Mouse (Mus musculus) midbrain, embryonic 16.5 days (tissue): ENCODE measurements at regions not wholly inside any gene's neighbourhood (a gene's known extent, or its start where the extent isn't known, plus 50 kb on each side); places are given as distances from the start of the nearest gene placed in this dataset.

ENCODE experiments used
- ATAC-seq: fragments of 200-750 bp; cut with Nextera tagmentation; 2 replicates; pipeline ENCODE4 v1.8.0; 2017; ENCODE audit warnings: moderate TSS enrichment
- H3K27ac ChIP-seq: fragments of 300-500 bp; sonication (generic); 2 replicates; pipeline ENCODE4 v1.5.1; 2014; ENCODE audit warnings: mild to moderate bottlenecking, low read length, mixed read lengths
- H3K27me3 ChIP-seq: fragments of 300-500 bp; sonication (generic); 2 replicates; pipeline ENCODE4 v1.6.1; 2014; ENCODE audit warnings: low read depth, low read length, mixed read lengths; ENCODE audit not compliant: control insufficient read depth, insufficient read depth
- H3K36me3 ChIP-seq: fragments of 300-500 bp; sonication (generic); 2 replicates; pipeline ENCODE4 v1.6.1; 2014; ENCODE audit warnings: mild to moderate bottlenecking, low read length, moderate library complexity, mixed read lengths; ENCODE audit not compliant: control insufficient read depth, insufficient read depth
- H3K4me1 ChIP-seq: fragments of 300-500 bp; sonication (generic); 2 replicates; pipeline ENCODE4 v1.6.1; 2014; ENCODE audit warnings: mild to moderate bottlenecking, low read length, mixed read lengths; ENCODE audit not compliant: control insufficient read depth, insufficient read depth
- H3K4me2 ChIP-seq: fragments of 300-500 bp; sonication (generic); 2 replicates; pipeline ENCODE4 v1.6.1; 2014; ENCODE audit warnings: mild to moderate bottlenecking, low read length, mixed read lengths
- H3K4me3 ChIP-seq: fragments of 300-500 bp; sonication (generic); 2 replicates; pipeline ENCODE4 v1.5.1; 2014; ENCODE audit warnings: low read depth, mild to moderate bottlenecking, low read length, moderate library complexity, mixed read lengths
- H3K9ac ChIP-seq: fragments of 300-500 bp; sonication (generic); 2 replicates; pipeline ENCODE4 v1.6.1; 2014; ENCODE audit warnings: low read depth, low read length, mixed read lengths
- H3K9me3 ChIP-seq: fragments of 300-500 bp; sonication (generic); replicated peaks from 2 replicates; pipeline ENCODE4 v1.6.1; 2014; ENCODE audit warnings: mild to moderate bottlenecking, low read length, mixed read lengths; ENCODE audit not compliant: control insufficient read depth, poor library complexity, severe bottlenecking
- WGBS: fragments of 180-500 bp; shearing (Covaris S2); extraction: QIAGEN DNeasy Blood & Tissue Kit; methylation state at CpG from one replicate; pipeline ENCODE4 v1.1.7; 2014; 5-methylcytosine and 5-hydroxymethylcytosine counted together

DNA sequence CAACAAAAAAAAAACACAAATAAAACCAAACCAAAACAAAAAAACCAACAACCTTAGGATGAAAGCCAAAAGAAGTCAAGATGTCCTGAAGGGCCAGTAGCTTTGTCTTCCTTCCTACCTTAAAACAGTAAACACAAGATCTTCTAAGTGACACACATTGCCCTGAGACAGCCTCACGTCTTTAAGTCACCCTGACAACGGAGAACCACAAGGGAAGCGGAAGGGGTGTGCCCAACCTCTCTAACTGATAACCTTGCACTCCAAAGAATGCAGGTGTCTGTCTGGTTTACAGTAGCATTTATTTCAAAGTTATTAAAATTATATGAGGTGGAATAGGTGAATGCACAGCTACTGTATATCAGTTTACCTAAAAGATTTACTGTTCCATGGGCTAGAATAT, 105.7 kb upstream of the Pcgf5 start:
- H3K27ac ChIP-seq: no peak overlapping the region
- no peaks in the 10 kb centered on the region for H3K9me3 ChIP-seq
- H3K4me2 ChIP-seq: no peak overlapping the region
- H3K27me3 ChIP-seq: no peaks in the 10 kb centered on the region
- no peak overlapping the region for H3K4me3 ChIP-seq
- H3K36me3 ChIP-seq: no peaks in the 10 kb centered on the region
- H3K4me1 ChIP-seq: no peaks in the 10 kb centered on the region
- WGBS: 87% methylated on average over 3 of the region's 3 CpGs
- H3K9ac ChIP-seq: no peak overlapping the region
- ATAC-seq: no peak

DNA sequence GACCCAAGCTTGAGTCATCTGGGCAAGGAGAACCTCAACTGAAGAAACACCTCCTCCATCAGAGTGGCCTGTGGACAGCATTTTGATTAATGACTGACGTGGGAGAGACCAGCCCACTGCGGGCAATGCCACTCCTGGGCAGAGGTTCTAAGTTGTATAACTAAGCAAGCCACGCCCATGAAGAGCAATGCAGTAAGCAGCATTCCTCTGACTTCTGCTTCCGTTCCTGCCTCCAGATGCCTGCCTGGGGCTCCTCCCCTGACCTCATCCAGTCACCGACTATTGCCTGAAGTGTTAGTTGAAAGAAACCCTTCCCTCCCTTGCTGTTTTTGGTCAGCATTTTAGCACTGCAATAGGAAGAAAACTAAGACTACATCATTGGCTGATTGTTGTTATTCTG, 105.2 kb upstream of the Pcgf5 start:
- Histone ChIP-seq H3K9me3 (no peaks in the 10 kb centered on the region), H3K4me1 (no peaks in the 10 kb centered on the region), H3K9ac (no peak overlapping the region), H3K27ac (no peak overlapping the region), H3K4me3 (no peak overlapping the region), H3K36me3 (no peaks in the 10 kb centered on the region), H3K27me3 (no peaks in the 10 kb centered on the region), H3K4me2 (no peak overlapping the region)
- WGBS: 85% methylated on average over 5 of the region's 5 CpGs
- ATAC-seq: no peak

DNA sequence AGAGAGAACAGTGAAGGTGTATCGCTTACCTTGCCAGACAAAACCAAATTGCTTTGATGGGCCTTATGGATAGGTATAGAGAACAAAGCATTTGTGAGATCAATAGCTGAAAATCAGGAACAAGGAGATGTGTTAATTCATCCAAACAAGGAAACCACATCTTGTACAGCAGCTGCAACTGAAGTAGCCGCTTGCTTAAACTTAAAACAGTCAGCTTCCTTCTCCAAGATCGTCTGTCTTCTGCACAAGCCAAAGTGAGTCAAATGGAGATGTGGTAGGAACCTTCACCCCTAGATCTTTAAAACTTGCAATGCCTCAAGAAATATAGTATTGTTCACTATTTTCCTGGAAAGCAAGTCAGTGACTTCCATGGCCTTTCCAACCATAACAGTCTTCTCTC, 95.6 kb upstream of the Pcgf5 start:
- Histone ChIP-seq H3K27ac (no peak overlapping the region), H3K4me3 (no peak overlapping the region), H3K36me3 (no peaks in the 10 kb centered on the region), H3K27me3 (no peaks in the 10 kb centered on the region), H3K9ac (no peak overlapping the region), H3K4me2 (no peak overlapping the region), H3K9me3 (no peaks in the 10 kb centered on the region), H3K4me1 (no peaks in the 10 kb centered on the region)
- 95% methylated on average over 3 of the region's 3 CpGs for WGBS
- ATAC-seq: no peak

DNA sequence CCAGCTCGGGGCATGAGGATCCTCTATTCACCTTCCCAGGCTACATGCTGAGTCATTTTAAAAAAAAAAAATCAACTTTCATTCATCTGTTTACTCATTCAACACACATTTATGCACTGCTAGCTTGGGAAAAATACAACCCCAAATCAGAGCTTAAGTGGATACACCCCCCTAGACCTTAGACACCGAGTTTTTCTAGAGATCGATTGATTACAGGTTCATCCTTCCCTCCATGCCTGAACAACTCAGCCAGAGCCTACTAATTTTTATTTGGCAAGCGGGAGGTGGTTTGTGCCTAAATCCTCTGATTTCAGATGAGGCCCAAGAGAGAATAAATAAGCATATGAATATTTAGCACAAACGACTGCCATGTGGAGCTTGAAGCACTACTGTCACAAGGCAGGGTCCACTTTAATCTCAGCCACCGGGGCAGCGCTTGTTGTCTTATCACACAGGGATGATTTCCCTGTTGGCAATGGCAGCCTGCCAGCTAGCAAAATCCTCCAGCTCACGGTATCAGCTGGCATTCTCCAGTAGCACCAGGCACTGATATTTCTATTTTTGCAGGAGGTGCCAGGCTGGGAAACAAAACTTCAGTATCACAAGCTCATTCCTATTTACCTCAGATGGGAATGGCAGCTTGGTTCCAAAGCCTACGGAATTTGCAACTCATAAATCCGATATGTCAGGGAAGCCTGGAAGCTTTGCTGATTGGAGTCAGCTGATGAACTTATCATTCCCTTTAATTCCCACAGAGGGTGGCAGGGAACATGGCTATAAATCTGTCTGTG, 90.2 kb upstream of the Pcgf5 start:
- 45% methylated on average over 10 of the region's 10 CpGs for WGBS
- no peak overlapping the region for H3K4me3 ChIP-seq
- peak overlapping the region; percentile 37; the same call in 1 of the 2 replicates for H3K27ac ChIP-seq
- H3K27me3 ChIP-seq: no peaks in the 10 kb centered on the region
- no peak overlapping the region for H3K4me2 ChIP-seq
- H3K4me1 ChIP-seq: peaks cover 5% of the 10 kb centered on the region; the same call in 1 of the 2 replicates
- peak; percentile 72 for ATAC-seq
- H3K9ac ChIP-seq: no peak overlapping the region
- no peaks in the 10 kb centered on the region for H3K36me3 ChIP-seq
- no peaks in the 10 kb centered on the region for H3K9me3 ChIP-seq

DNA sequence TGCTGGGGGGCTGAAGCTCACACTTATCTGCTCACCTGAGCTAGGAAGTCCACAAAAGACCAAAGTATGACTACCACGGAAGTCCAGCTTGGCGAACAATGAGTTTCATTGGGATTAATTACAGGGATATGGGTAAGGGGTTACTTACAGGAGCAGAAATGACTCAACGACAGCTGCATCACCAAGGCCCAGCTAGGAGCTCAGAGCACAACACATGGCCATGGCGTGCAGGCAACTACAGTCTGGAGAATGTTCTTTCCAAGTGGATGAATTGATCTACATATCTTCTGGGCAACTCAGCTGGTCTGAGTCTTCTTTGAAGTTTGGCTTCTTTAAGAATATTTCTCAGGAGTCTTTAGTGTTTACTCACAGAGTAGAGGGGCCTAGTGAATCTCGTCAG, 86.3 kb upstream of the Pcgf5 start:
- no peak for ATAC-seq
- no peak overlapping the region for H3K4me2 ChIP-seq
- no peaks in the 10 kb centered on the region for H3K27me3 ChIP-seq
- H3K36me3 ChIP-seq: no peaks in the 10 kb centered on the region
- no peak overlapping the region for H3K27ac ChIP-seq
- H3K9ac ChIP-seq: no peak overlapping the region
- H3K4me3 ChIP-seq: no peak overlapping the region
- H3K4me1 ChIP-seq: peaks cover 5% of the 10 kb centered on the region; the same call in 1 of the 2 replicates
- H3K9me3 ChIP-seq: no peaks in the 10 kb centered on the region
- WGBS: 91% methylated on average over 5 of the region's 5 CpGs

DNA sequence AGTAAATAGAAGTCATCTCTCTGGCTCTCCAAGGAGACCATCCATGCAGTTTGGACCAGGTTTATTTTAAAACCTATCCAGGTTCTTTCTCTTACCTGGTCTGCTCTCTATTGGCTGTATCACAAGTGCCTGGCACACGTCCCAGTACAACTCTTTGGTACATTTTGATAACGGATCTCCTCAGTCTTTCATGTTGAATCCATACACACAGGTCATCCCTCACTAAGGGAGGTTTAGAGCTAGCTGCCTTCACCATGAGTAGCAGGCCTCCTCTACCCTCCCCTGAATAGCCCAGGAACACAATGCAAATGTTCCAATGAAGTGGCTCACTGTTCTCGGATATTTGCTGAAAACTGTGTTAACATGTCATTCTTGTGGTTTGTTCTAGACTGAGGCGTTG, 84.2 kb upstream of the Pcgf5 start:
- 85% methylated on average over 4 of the region's 4 CpGs for WGBS
- no peaks in the 10 kb centered on the region for H3K9me3 ChIP-seq
- no peak for ATAC-seq
- no peaks in the 10 kb centered on the region for H3K4me1 ChIP-seq
- no peak overlapping the region for H3K4me3 ChIP-seq
- no peaks in the 10 kb centered on the region for H3K36me3 ChIP-seq
- no peak overlapping the region for H3K9ac ChIP-seq
- no peak overlapping the region for H3K27ac ChIP-seq
- H3K27me3 ChIP-seq: no peaks in the 10 kb centered on the region
- no peak overlapping the region for H3K4me2 ChIP-seq

DNA sequence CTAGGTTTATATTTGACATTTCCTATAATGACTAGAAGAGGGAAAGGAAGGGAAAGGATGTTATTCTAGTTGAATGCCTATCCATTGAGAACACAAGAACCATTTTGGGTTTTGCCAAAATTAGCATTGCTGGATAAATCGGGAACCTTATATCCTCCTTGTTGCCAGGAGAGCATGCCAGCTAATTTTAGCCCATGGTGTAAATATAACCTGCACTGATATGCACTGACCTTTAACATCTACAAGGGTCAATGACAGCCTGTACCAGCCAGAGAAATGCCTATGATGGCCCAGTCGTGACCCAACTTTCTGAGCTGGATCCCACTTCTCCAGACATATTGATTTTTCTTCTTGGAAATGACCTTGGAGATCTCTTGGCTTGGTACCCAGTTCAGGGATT, 83.7 kb upstream of the Pcgf5 start:
- 96% methylated on average over 2 of the region's 2 CpGs for WGBS
- H3K9ac ChIP-seq: no peak overlapping the region
- H3K27ac ChIP-seq: no peak overlapping the region
- H3K4me3 ChIP-seq: no peak overlapping the region
- H3K27me3 ChIP-seq: no peaks in the 10 kb centered on the region
- H3K9me3 ChIP-seq: no peaks in the 10 kb centered on the region
- H3K4me2 ChIP-seq: no peak overlapping the region
- H3K36me3 ChIP-seq: no peaks in the 10 kb centered on the region
- ATAC-seq: no peak
- H3K4me1 ChIP-seq: no peaks in the 10 kb centered on the region

DNA sequence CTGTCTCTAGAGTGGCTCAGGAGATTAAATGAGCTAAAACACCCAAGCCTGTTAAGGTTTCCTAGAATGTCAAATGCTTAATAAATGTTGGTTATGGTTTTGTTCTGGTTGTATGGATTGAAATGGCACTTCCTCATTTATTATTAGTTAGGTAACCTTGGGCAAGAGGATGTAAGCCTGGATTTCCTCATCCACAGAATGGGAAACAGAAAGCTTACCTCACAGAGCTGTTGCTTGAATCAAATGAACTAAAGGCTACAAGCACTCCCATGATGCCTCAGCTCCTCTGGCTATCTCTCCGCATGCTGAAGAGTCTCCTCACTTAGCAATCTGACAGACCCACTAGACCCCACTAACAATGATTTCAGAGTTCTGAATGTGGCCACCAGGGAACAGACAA, 82.8 kb upstream of the Pcgf5 start:
- 73% methylated on average over 1 of the region's 1 CpGs for WGBS
- no peaks in the 10 kb centered on the region for H3K27me3 ChIP-seq

DNA sequence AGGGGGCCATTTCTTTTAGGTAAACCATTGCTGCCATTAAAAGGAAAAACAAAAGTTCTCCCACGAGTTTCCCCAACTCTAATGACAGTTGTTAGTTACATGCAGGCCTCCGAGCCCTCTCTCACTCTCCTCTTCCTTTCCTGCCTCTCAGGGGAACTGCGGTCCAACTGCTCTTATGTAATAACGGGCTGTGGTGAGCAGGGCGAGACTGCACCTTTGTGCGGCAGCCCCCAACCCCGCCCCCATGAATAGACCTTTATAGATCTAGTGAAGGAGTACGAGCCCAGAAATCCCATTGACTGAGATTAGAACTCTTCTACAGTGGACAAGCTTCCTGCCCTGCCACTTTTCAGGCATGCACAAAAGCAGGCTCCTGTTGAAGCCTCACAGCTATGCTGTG, 81.8 kb upstream of the Pcgf5 start:
- no peaks in the 10 kb centered on the region for H3K9me3 ChIP-seq
- no peaks in the 10 kb centered on the region for H3K4me1 ChIP-seq
- H3K4me3 ChIP-seq: no peak overlapping the region
- H3K36me3 ChIP-seq: no peaks in the 10 kb centered on the region
- no peak for ATAC-seq
- WGBS: 57% methylated on average over 8 of the region's 8 CpGs
- no peaks in the 10 kb centered on the region for H3K27me3 ChIP-seq
- H3K4me2 ChIP-seq: no peak overlapping the region
- no peak overlapping the region for H3K27ac ChIP-seq
- no peak overlapping the region for H3K9ac ChIP-seq

More for the DNA sequence above, 82.8 kb upstream of the Pcgf5 start:
- no peak for ATAC-seq
- no peak overlapping the region for H3K27ac ChIP-seq
- H3K9me3 ChIP-seq: no peaks in the 10 kb centered on the region
- no peaks in the 10 kb centered on the region for H3K36me3 ChIP-seq
- no peak overlapping the region for H3K4me2 ChIP-seq
- no peak overlapping the region for H3K4me3 ChIP-seq
- no peaks in the 10 kb centered on the region for H3K4me1 ChIP-seq
- no peak overlapping the region for H3K9ac ChIP-seq
